Mouse (Mus musculus) CH12.LX (cell line): ENCODE data around the gene Cd101. TPM values are rescaled to one million over a fixed set of nuclear protein-coding genes. Genes with fewer than 3 reads are reported as not detected.
A peak's percentile ranks its signal among the peaks of the same experiment; 100 is the strongest.

Experiments
- DNase-seq: peaks from one replicate; pipeline ENCODE4 v3.0.0-alpha.2; 2013; ENCODE audit errors: extremely low read depth
- H3K27ac ChIP-seq: 2 replicates; pipeline ENCODE4 v1.5.1; 2012; ENCODE audit warnings: low read depth, mild to moderate bottlenecking, control low read depth, moderate library complexity; ENCODE audit not compliant: insufficient read depth
- H3K27me3 ChIP-seq: replicated peaks from 2 replicates; pipeline ENCODE3; 2012; ENCODE audit warnings: inconsistent platforms
- H3K36me3 ChIP-seq, 2 experiments: replicated peaks in 1 of 2; 2 replicates each; pipeline versions ENCODE3 to v1.6.1; 2012; ENCODE audit warnings: inconsistent platforms in 1 of 2, low read length in 1 of 2, mild to moderate bottlenecking in 1 of 2, mixed read lengths in 1 of 2, moderate library complexity in 1 of 2; ENCODE audit not compliant: control insufficient read depth in 1 of 2, insufficient read depth in 1 of 2
- H3K4me1 ChIP-seq, 2 experiments: 2 replicates each; pipeline ENCODE4 v1.6.1; 2012; ENCODE audit warnings: inconsistent platforms in 1 of 2, moderate library complexity in 1 of 2; ENCODE audit not compliant: insufficient read depth in 2 of 2, control insufficient read depth in 1 of 2
- H3K4me2 ChIP-seq: 2 replicates; pipeline ENCODE4 v1.6.1; 2012; ENCODE audit warnings: low read depth, mild to moderate bottlenecking, control low read depth; ENCODE audit not compliant: poor library complexity, insufficient read depth, severe bottlenecking
- H3K4me3 ChIP-seq, 3 experiments: fragments of 150-350 bp in 1 of 3; sonication (generic) in 1 of 3; replicated peaks in 1 of 3; 2 replicates each; pipeline versions ENCODE3 to v1.5.1; 2011 to 2012; ENCODE audit warnings: low read depth in 2 of 3, low read length in 2 of 3, mild to moderate bottlenecking in 2 of 3, moderate library complexity in 2 of 3, control low read depth in 1 of 3, improper control_type of control experiment in 1 of 3, inconsistent platforms in 1 of 3, mixed read lengths in 1 of 3; ENCODE audit not compliant: poor library complexity in 1 of 3
- H3K79me2 ChIP-seq: replicated peaks from 2 replicates; pipeline ENCODE4 v1.6.1; 2012; ENCODE audit warnings: mild to moderate bottlenecking, moderate library complexity; ENCODE audit not compliant: control insufficient read depth, poor library complexity, insufficient read depth, severe bottlenecking; ENCODE audit errors: extremely low read depth
- H3K9ac ChIP-seq: 2 replicates; pipeline ENCODE4 v1.6.1; 2012; ENCODE audit warnings: low read depth, mild to moderate bottlenecking, control low read depth, moderate library complexity; ENCODE audit not compliant: insufficient read depth
- H3K9me3 ChIP-seq: replicated peaks from 2 replicates; pipeline ENCODE3; 2012; ENCODE audit warnings: low read length, inconsistent platforms, mixed read lengths
- BHLHE40 ChIP-seq: IDR thresholded peaks from 2 replicates; pipeline ENCODE4 v1.6.1; 2011; ENCODE audit warnings: mild to moderate bottlenecking, low read depth, low read length, improper control_type of control experiment
- CTCF ChIP-seq, 2 experiments: IDR thresholded peaks in 1 of 2; conservative IDR thresholded peaks in 1 of 2; 2 replicates each; pipeline ENCODE4 v1.5.1; 2011 to 2012; ENCODE audit warnings: low read depth in 2 of 2, low read length in 2 of 2, improper control_type of control experiment in 1 of 2, inconsistent platforms in 1 of 2, mild to moderate bottlenecking in 1 of 2, moderate library complexity in 1 of 2
- ELF1 ChIP-seq: IDR thresholded peaks from 2 replicates; pipeline ENCODE4 v1.6.1; 2014; ENCODE audit warnings: low read depth, mild to moderate bottlenecking, inconsistent platforms, low read length, improper control_type of control experiment
- EP300 ChIP-seq: IDR thresholded peaks from 2 replicates; pipeline ENCODE4 v1.6.1; 2011; ENCODE audit warnings: low read length, improper control_type of control experiment
- IRF4 ChIP-seq: IDR thresholded peaks from 2 replicates; pipeline ENCODE4 v1.6.1; 2014; ENCODE audit warnings: low read depth, mild to moderate bottlenecking, inconsistent platforms, low read length, improper control_type of control experiment
- JUN ChIP-seq: IDR thresholded peaks from 2 replicates; pipeline ENCODE4 v1.6.1; 2011; ENCODE audit warnings: low read depth, mild to moderate bottlenecking, low read length, improper control_type of control experiment, moderate library complexity; ENCODE audit not compliant: insufficient read depth
- MAX ChIP-seq: IDR thresholded peaks from 2 replicates; pipeline ENCODE4 v1.6.1; 2011; ENCODE audit warnings: low read length, improper control_type of control experiment
- MEF2A ChIP-seq: IDR thresholded peaks from 2 replicates; pipeline ENCODE4 v1.6.1; 2014; ENCODE audit warnings: low read depth, mild to moderate bottlenecking, inconsistent platforms, low read length, improper control_type of control experiment, borderline replicate concordance
- MXI1 ChIP-seq: IDR thresholded peaks from 2 replicates; pipeline ENCODE4 v1.6.1; 2011; ENCODE audit warnings: mild to moderate bottlenecking, low read depth, low read length, improper control_type of control experiment
- POLR2A ChIP-seq: IDR thresholded peaks from 2 replicates; pipeline ENCODE4 v1.6.1; 2011; ENCODE audit warnings: low read depth, mild to moderate bottlenecking, improper control_type of control experiment, low read length
- POLR2AphosphoS2 ChIP-seq: IDR thresholded peaks from 2 replicates; pipeline ENCODE4 v1.6.1; 2011; ENCODE audit warnings: low read depth, low read length, improper control_type of control experiment
- RCOR1 ChIP-seq: conservative IDR thresholded peaks from 2 replicates; pipeline ENCODE4 v1.6.1; 2012; ENCODE audit warnings: low read depth, mild to moderate bottlenecking, inconsistent platforms, low read length, improper control_type of control experiment
- UBTF ChIP-seq: IDR thresholded peaks from 2 replicates; pipeline ENCODE4 v1.6.1; 2012; ENCODE audit warnings: low read depth, mild to moderate bottlenecking, inconsistent platforms, low read length, improper control_type of control experiment, moderate library complexity
- dilution Hi-C: fragments of 300-500 bp; cut with MboI; formaldehyde crosslinking; loops from 2 replicates; pipeline ENCODE4 v1.14.3; 2020; ENCODE audit warnings: low sequenced_read_pairs; ENCODE audit not compliant: extremely low pct_unique_long_range_greater_than_20kb, extremely low pct_ligation_motif_present
- in situ Hi-C: fragments of 300-500 bp; cut with MboI; formaldehyde crosslinking; loops from 3 replicates; pipeline ENCODE4 v1.14.3; 2019; ENCODE audit warnings: low sequenced_read_pairs, low pct_ligation_motif_present, low pct_unique_long_range_greater_than_20kb, mixed read lengths
- polyA plus RNA-seq: library from polyadenylated mRNA; unstranded; fragments of >175 nt; gene quantifications from 2 replicates; pipeline ENCODE4 v1.2.1, GENCODE M21; 2012; ENCODE audit warnings: low read depth; ENCODE audit not compliant: insufficient read length
- total RNA-seq, 2 experiments: library from RNA; depleted of rRNA; stranded (reverse); fragments of 300-350 nt in 1 of 2; fragments of >200 nt in 1 of 2; gene quantifications; 2 replicates each; pipeline ENCODE4 v1.2.3; 2012 to 2014

Gene Cd101
- total and polyA plus RNA-seq, 3 experiments = not detected

- H3K27ac ChIP-seq = no peak overlapping the region
- TF ChIP-seq CTCF (conservative IDR thresholded peaks at IDR 0.05 in 1 of 2, IDR thresholded peaks at IDR 0.05 in 1 of 2; ENCODE audit: low read depth in 2 of 2, low read length in 2 of 2) (no peak), MEF2A (no peak)
- no peak overlapping the region for H3K4me3 ChIP-seq
- in situ Hi-C loops = no loop called here
- peaks cover 10 to 30% of the 10 kb centered on the region in 2 experiments for H3K4me1 ChIP-seq
- dilution Hi-C loops = no loop called here
- H3K36me3 ChIP-seq = no peaks in the 10 kb centered on the region
- H3K9me3 ChIP-seq = no peaks in the 10 kb centered on the region
- no peak overlapping the region for H3K4me2 ChIP-seq
- no peaks in the 10 kb centered on the region for H3K79me2 ChIP-seq
- H3K9ac ChIP-seq = no peak overlapping the region
- DNase-seq = no peak
- H3K27me3 ChIP-seq = no peaks in the 10 kb centered on the region
These were observed 17.2 kb downstream of the Cd101 start for GRCm38 (mm10) chr3:101012131-101012571.

GRCm38 (mm10) chr3:101011203-101011600 is 18.2 kb downstream of the Cd101 start:
- DNase-seq = no peak
- dilution Hi-C loops = no loop called here
- no peaks in the 10 kb centered on the region for H3K79me2 ChIP-seq
- no peak overlapping the region for H3K4me2 ChIP-seq
- no peak overlapping the region for H3K27ac ChIP-seq
- no peaks in the 10 kb centered on the region for H3K9me3 ChIP-seq
- no peaks in the 10 kb centered on the region for H3K27me3 ChIP-seq
- H3K9ac ChIP-seq = no peak overlapping the region
- in situ Hi-C loops = no loop called here
- TF ChIP-seq BHLHE40 = no peak
- TF ChIP-seq MAX = no peak
- no peak for TF ChIP-seq POLR2AphosphoS2
- TF ChIP-seq IRF4 = no peak
- TF ChIP-seq POLR2A = no peak
- no peak for TF ChIP-seq RCOR1
- TF ChIP-seq MXI1 = no peak
- no peak overlapping the region for H3K4me3 ChIP-seq
- H3K36me3 ChIP-seq = no peaks in the 10 kb centered on the region
- peaks cover 10 to 36% of the 10 kb centered on the region in 2 experiments for H3K4me1 ChIP-seq

- Histone ChIP-seq H3K4me1 (peaks cover 10 to 41% of the 10 kb centered on the region in 2 experiments), H3K9me3 (no peaks in the 10 kb centered on the region), H3K4me3 (no peak overlapping the region), H3K9ac (no peak overlapping the region), H3K36me3 (no peaks in the 10 kb centered on the region), H3K4me2 (peak overlapping the region; percentile 31), H3K27ac (no peak overlapping the region), H3K27me3 (no peaks in the 10 kb centered on the region), H3K79me2 (no peaks in the 10 kb centered on the region)
- TF ChIP-seq UBTF (no peak), MXI1 (no peak), ELF1 (no peak), JUN (no peak), EP300 (0 out of 2 replicates have a peak, but pooled peaks have one; percentile 36)
- dilution Hi-C loops = no loop called here
- peak; percentile 39 for DNase-seq
- in situ Hi-C loops = no loop called here
These were observed 18.7 kb downstream of the Cd101 start for GRCm38 (mm10) chr3:101010589-101011202.
